Mouse (Mus musculus) embryonic facial prominence, embryonic 11.5 days (tissue): ENCODE results near the gene Cpa1. TPM values are rescaled to one million over a fixed set of nuclear protein-coding genes. Genes with fewer than 3 reads are reported as not detected.

Experiments used
- ATAC-seq: fragments of 200-750 bp; cut with Nextera tagmentation; replicated peaks from 2 replicates; pipeline ENCODE4 v1.8.0; 2017; ENCODE audit warnings: low read depth; ENCODE audit not compliant: insufficient number of reproducible peaks, low FRiP score, low TSS enrichment
- DNase-seq: peaks from one replicate; pipeline ENCODE4 v3.0.0-alpha.2; 2015; ENCODE audit warnings: low spot score
- H3K27ac ChIP-seq: fragments of 300-500 bp; sonication (generic); replicated peaks from 2 replicates; pipeline ENCODE4 v1.5.1; 2014; ENCODE audit warnings: mild to moderate bottlenecking, low read depth, low read length, control low read depth
- H3K27me3 ChIP-seq: fragments of 300-500 bp; sonication (generic); 2 replicates; pipeline ENCODE4 v1.6.1; 2014; ENCODE audit warnings: mild to moderate bottlenecking, low read length, moderate library complexity, mixed read lengths; ENCODE audit not compliant: control insufficient read depth, insufficient read depth
- H3K36me3 ChIP-seq: fragments of 300-500 bp; sonication (generic); replicated peaks from 2 replicates; pipeline ENCODE4 v1.6.1; 2014; ENCODE audit warnings: low read depth, mild to moderate bottlenecking, low read length, moderate library complexity, mixed read lengths; ENCODE audit not compliant: control insufficient read depth, insufficient read depth
- H3K4me1 ChIP-seq: fragments of 300-500 bp; sonication (generic); 2 replicates; pipeline ENCODE4 v1.6.1; 2014; ENCODE audit warnings: low read length, mixed read lengths; ENCODE audit not compliant: control insufficient read depth, insufficient read depth
- H3K4me2 ChIP-seq: fragments of 300-500 bp; sonication (generic); 2 replicates; pipeline ENCODE4 v1.6.1; 2014; ENCODE audit warnings: low read depth, mild to moderate bottlenecking, control low read depth, low read length, moderate library complexity
- H3K4me3 ChIP-seq: fragments of 300-500 bp; sonication (generic); 2 replicates; pipeline ENCODE4 v1.5.1; 2014; ENCODE audit warnings: low read depth, low read length, control low read depth
- H3K9ac ChIP-seq: fragments of 300-500 bp; sonication (generic); replicated peaks from 2 replicates; pipeline ENCODE4 v1.6.1; 2014; ENCODE audit warnings: mild to moderate bottlenecking, control low read depth, low read length
- H3K9me3 ChIP-seq: fragments of 300-500 bp; sonication (generic); replicated peaks from 2 replicates; pipeline ENCODE4 v1.6.1; 2016; ENCODE audit warnings: mild to moderate bottlenecking, low read length, inconsistent platforms, mixed read lengths; ENCODE audit not compliant: control insufficient read depth
- WGBS: fragments of 180-500 bp; shearing (Covaris S2); extraction: QIAGEN DNeasy Blood & Tissue Kit; methylation state at CpG from one replicate; pipeline ENCODE4 v1.1.7; 2014; 5-methylcytosine and 5-hydroxymethylcytosine counted together
- polyA plus RNA-seq: library from polyadenylated mRNA; unstranded; fragments of >200 nt; fragmentation: Nextera tagmentation; extraction: Ambion mirVana; gene quantifications from 2 replicates; pipeline ENCODE4 v1.2.1, GENCODE M21; 2014

The Cpa1 gene
- polyA plus RNA-seq, 1 experiment from 2014 or later = 0.21 TPM

DNA sequence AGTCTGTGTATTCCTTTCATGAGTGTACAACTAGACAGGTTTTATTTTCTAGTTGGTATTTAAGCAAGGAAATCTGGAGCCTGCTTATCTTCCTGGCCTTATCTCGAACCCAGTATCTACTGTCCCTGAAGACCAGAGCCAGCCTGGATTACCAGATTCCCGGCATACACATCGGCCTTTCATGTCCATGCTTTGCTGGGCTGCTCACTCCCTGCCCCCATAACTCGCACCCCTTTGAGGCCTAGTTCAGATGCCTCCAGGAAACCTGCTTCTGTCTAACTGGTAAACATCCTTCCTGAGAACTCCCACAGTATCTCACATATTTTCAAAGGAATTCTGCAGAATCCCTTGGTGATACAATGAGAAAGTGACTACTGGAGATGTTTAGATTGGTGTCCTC lies 26.3 kb downstream of the Cpa1 start:
- 15% methylated on average over 4 of the region's 4 CpGs for WGBS
- Histone ChIP-seq H3K9me3 (no peaks in the 10 kb centered on the region), H3K4me1 (no peaks in the 10 kb centered on the region), H3K4me3 (no peak overlapping the region), H3K27ac (peak overlapping the region; percentile 66), H3K9ac (no peak overlapping the region), H3K4me2 (no peak overlapping the region), H3K36me3 (no peaks in the 10 kb centered on the region), H3K27me3 (no peaks in the 10 kb centered on the region)
- no peak for DNase-seq
- no peak for ATAC-seq

DNA sequence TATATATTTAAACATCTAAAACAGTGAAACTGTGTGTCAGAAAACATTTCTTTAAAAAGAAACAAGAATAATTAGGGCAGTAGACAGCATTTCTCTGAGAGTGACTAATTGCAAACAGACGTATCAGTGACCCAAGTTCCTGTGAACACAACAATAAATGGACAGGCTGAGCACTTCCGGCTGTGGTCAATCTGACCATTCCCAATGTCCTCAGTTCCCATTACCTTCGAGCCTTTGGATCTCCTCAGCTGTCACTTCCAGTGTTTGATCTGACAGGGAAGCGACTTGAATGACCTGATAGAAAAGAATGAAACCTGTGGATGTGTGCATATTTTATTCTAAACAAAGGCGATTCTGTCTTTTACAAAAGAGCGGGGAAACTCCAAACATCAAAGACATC lies 27.0 kb downstream of the Cpa1 start:
- H3K36me3 ChIP-seq = no peaks in the 10 kb centered on the region
- H3K27ac ChIP-seq = no peak overlapping the region
- H3K27me3 ChIP-seq = no peaks in the 10 kb centered on the region
- H3K4me3 ChIP-seq = no peak overlapping the region
- H3K4me1 ChIP-seq = no peaks in the 10 kb centered on the region
- H3K9me3 ChIP-seq = no peaks in the 10 kb centered on the region
- no peak overlapping the region for H3K9ac ChIP-seq
- no peak for DNase-seq
- no peak for ATAC-seq
- no peak overlapping the region for H3K4me2 ChIP-seq
- WGBS = 19% methylated on average over 6 of the region's 6 CpGs

DNA sequence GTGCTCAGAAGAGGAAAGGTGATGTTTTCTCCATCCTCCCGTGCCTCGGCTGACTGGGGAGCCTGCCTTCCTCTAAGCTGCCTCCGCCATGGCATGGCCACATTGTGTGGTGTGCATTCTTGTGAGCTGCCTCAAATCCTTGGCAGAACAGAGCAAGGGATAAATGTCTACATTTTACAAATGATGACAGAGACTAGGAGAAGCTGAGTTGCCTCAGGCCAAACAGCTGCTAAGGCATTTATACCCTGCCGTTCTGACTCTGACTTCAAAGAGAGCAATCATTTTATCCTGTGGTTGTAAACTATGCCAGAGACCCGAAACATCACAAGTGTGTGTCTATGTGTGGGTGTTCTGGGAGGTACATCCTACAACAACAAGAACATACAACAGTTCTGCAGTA lies 28.6 kb downstream of the Cpa1 start:
- ATAC-seq (no peak), DNase-seq (peak; percentile 60)
- Histone ChIP-seq H3K4me3 (no peak overlapping the region), H3K36me3 (no peaks in the 10 kb centered on the region), H3K27me3 (no peaks in the 10 kb centered on the region), H3K9ac (no peak overlapping the region), H3K9me3 (no peaks in the 10 kb centered on the region), H3K4me1 (no peaks in the 10 kb centered on the region), H3K27ac (peak overlapping the region; percentile 53; the same call in 1 of the 2 replicates), H3K4me2 (no peak overlapping the region)
- WGBS = 38% methylated on average over 5 of the region's 5 CpGs

DNA sequence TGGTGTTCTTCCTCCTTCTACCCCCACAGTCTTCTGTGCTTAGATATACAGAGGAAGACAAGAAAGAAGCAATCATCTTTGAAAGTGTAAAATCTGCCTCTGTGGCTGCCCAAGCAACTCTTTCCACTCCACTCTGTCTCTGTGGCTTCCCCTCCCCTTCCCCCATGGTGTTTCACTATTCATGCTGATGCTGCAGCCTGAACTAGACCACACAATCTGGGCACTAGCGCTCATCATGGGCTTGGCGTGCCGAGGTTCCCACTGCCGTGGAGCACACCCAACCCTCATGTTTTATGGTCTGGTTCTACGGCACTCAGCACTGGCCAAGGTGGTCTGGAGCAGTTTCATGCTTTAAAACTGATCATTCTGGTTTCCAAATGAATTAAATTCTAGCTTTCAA lies 32.7 kb downstream of the Cpa1 start:
- H3K4me1 ChIP-seq = peaks cover 2% of the 10 kb centered on the region; the same call in 1 of the 2 replicates
- no peaks in the 10 kb centered on the region for H3K27me3 ChIP-seq
- H3K4me2 ChIP-seq = no peak overlapping the region
- no peak overlapping the region for H3K9ac ChIP-seq
- no peak for DNase-seq
- no peaks in the 10 kb centered on the region for H3K36me3 ChIP-seq
- no peaks in the 10 kb centered on the region for H3K9me3 ChIP-seq
- H3K4me3 ChIP-seq = no peak overlapping the region
- no peak for ATAC-seq
- no peak overlapping the region for H3K27ac ChIP-seq
- WGBS = 79% methylated on average over 5 of the region's 5 CpGs

DNA sequence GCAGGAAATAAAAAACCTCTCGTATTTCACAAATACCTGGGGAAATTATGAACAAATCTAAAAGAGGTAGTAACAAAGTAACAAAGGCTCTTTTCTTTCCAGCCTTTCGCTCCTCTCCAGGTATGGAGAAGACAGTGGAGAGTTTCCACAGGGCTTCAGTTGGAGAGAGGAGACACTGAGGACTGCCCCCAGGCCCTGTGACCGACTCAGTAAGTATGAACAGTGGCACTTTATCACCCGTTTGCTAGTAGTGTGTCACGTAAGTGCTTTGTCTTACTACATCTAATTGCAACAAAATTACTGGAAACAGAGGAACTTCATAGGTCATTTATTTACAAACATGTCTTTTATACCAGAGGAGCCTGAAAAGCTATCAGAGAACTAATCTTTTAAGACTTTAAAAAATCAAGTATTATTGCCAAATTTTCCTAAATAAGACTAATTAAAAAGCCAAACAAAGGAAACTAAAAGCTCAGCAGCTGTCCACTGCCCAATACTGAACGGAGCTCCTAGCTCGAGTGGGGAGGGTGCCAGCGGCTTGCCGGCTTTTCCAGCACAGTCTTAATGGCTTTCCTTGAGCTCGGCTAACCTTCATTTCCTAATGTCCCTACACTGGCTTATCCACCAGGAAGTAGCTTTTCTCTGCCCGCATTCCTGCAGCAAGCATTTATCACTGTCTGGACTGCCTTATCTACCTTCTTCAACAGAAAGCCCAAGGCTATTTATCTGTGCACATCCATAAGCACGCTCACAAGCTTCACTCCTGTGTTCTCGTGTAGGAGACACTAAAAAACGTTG lies 34.9 kb downstream of the Cpa1 start:
- no peak for ATAC-seq
- peak overlapping the region; percentile 10 for H3K9ac ChIP-seq
- WGBS = 24% methylated on average over 14 of the region's 14 CpGs

DNA sequence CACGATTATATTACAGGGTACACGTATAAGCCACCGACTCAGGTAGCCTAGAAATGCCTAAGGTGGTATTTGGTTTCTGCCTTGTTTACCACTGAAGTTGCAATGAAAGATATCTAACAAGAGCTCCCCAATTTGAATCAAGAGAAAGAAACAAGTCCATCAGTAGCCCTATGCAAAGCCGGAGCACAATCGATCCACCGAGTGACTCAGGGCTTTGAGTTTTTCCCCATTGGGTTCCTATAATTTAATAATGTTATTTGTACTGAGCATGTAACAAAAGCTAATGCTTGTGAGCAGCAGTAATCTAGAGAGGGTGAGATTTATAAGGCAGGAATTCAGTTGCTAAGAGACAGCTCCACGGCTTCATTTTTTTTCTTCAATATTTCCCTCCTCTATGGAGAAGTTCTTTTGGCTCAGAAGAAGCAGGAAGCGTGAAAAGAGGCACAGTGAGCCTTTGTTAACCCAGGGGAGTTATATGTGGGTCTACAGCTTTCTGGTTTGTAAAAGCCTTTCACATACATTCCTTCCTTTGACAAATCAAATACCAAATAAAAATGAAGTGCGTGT lies 35.8 kb downstream of the Cpa1 start:
- H3K4me2 ChIP-seq = no peak overlapping the region
- no peak overlapping the region for H3K4me3 ChIP-seq
- no peaks in the 10 kb centered on the region for H3K27me3 ChIP-seq
- H3K9me3 ChIP-seq = no peaks in the 10 kb centered on the region
- DNase-seq = peak; percentile 52
- 0 out of 2 replicates have a peak, but pooled peaks have one; percentile 13 for ATAC-seq
- H3K36me3 ChIP-seq = no peaks in the 10 kb centered on the region
- peak overlapping the region; percentile 66; the same call in 1 of the 2 replicates for H3K9ac ChIP-seq
- WGBS = 41% methylated on average over 9 of the region's 9 CpGs
- peak overlapping the region; percentile 88 for H3K27ac ChIP-seq
- H3K4me1 ChIP-seq = peaks cover 2% of the 10 kb centered on the region; the same call in 1 of the 2 replicates

More for the DNA sequence above, 34.9 kb downstream of the Cpa1 start:
- no peaks in the 10 kb centered on the region for H3K9me3 ChIP-seq
- H3K4me3 ChIP-seq = no peak overlapping the region
- H3K36me3 ChIP-seq = no peaks in the 10 kb centered on the region
- H3K4me1 ChIP-seq = peaks cover 2% of the 10 kb centered on the region; the same call in 1 of the 2 replicates
- peak overlapping the region; percentile 42 for H3K27ac ChIP-seq
- no peak overlapping the region for H3K4me2 ChIP-seq
- DNase-seq = peak; percentile 46
- H3K27me3 ChIP-seq = no peaks in the 10 kb centered on the region

DNA sequence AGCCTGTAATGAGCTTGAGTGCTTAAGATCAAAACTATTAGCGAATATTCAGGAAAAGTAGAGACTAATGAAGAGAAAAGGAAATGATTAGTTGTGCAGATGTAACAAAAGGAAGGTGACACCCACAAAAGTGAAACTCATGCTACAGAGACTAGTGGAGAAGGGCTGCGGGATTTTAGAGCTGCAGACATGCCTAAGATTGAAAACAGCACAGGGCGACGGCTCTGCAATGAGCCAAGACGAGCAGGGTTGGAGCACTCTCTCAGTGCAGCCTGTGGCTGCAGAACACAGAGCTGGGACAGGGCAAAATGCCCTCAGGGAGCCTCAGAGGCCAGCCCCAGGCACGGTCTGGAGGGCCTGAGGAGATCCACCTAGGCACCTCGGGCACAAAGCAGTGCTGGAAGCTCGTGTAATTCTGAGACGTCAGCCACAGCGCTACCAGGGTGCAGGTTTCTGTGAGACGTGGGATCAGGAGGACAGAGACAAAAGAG lies 36.3 kb downstream of the Cpa1 start:
- Histone ChIP-seq H3K27me3 (no peaks in the 10 kb centered on the region), H3K9ac (peak overlapping the region; percentile 66), H3K27ac (peak overlapping the region; percentile 88), H3K4me1 (peaks cover 2% of the 10 kb centered on the region; the same call in 1 of the 2 replicates), H3K4me2 (no peak overlapping the region), H3K9me3 (no peaks in the 10 kb centered on the region), H3K4me3 (no peak overlapping the region), H3K36me3 (no peaks in the 10 kb centered on the region)
- ATAC-seq (peak; percentile 68), DNase-seq (peak; percentile 54)
- 13% methylated on average over 11 of the region's 11 CpGs for WGBS

DNA sequence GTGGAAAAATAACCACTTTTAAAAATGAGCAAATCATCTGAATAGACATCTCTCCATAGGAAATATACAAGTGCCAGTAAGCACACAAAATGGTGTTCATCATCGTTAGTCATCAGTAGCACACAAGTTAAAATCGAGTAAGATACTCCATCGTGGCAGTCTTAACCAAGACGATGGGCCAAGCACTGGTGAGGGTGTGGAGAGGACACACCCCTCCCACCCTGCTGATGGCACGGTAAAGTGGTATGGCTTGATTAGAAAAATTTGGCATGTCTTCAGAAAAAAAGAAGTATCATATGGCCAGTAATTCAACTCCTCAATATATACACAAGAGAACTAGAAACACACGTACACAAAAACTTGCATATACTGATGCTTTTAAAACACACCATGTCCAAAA lies 37.5 kb downstream of the Cpa1 start:
- Histone ChIP-seq H3K9me3 (no peaks in the 10 kb centered on the region), H3K4me1 (peaks cover 2% of the 10 kb centered on the region; the same call in 1 of the 2 replicates), H3K36me3 (no peaks in the 10 kb centered on the region), H3K4me3 (no peak overlapping the region), H3K4me2 (no peak overlapping the region), H3K27me3 (no peaks in the 10 kb centered on the region), H3K9ac (no peak overlapping the region), H3K27ac (no peak overlapping the region)
- 75% methylated on average over 6 of the region's 6 CpGs for WGBS
- no peak for DNase-seq
- no peak for ATAC-seq
